Mouse (Mus musculus): ENCODE results near the gene Wnt5b. TPM values are rescaled to one million over a fixed set of nuclear protein-coding genes. Genes with fewer than 3 reads are reported as not detected.

Wnt5b gene
- polyA plus RNA-seq, 1 experiment from 2014 or later: 15.8 TPM

DNA sequence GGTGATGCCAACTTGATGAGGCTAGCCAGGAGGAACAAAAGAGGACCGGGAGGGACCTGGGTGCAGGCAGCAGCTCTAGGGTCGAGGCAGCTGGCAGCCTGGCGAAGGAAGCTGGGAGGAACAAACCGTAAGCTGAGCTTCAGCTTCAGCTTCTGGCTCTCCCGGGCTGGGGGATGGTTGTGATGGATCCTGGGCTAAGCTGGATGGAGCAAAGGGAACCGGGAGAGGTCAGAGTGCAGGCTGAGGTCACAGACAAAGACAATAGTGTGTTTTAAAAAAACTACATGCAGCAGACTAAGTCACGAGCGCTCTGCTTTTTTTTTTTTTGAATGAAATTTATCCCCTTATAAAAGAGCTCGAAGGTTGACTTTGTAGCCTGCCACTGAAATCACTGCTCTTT lies 23.4 kb downstream of the Wnt5b start:
- no peak overlapping the region for H3K4me2 ChIP-seq (replicated peaks)
- no peak overlapping the region for H3K9ac ChIP-seq
- ATAC-seq (ENCODE audit: low FRiP score, low read depth): no peak
- no peak overlapping the region for H3K27ac ChIP-seq
- WGBS: 63% methylated on average over 9 of the region's 9 CpGs
- no peak overlapping the region for H3K4me3 ChIP-seq
- H3K4me1 ChIP-seq: peaks cover 22% of the 10 kb centered on the region
- no peaks in the 10 kb centered on the region for H3K36me3 ChIP-seq
- no peaks in the 10 kb centered on the region for H3K27me3 ChIP-seq
- H3K9me3 ChIP-seq: no peaks in the 10 kb centered on the region

DNA sequence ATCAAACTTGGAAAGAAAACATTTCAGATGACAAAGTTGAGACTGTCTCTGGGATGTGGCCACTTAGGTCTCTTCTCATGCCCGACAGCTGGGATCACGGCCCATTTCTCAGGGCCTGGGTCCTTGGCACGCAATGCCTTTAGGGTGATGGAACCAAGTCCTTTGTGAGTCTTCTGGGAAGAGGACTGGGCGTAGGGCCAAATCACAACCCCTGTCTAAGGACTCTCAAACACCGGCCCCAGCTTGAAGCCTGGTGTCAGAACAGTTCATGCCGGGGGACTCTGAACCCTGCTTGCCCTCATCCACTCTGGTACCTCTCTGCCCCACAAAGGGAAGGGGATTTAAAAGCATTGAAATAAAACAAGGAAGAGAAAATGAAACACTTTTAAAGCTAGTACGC lies 30.1 kb downstream of the Wnt5b start:
- Histone ChIP-seq H3K27ac (no peak overlapping the region), H3K4me3 (no peak overlapping the region), H3K36me3 (no peaks in the 10 kb centered on the region), H3K9me3 (no peaks in the 10 kb centered on the region), H3K27me3 (no peaks in the 10 kb centered on the region), H3K4me1 (peaks cover 33% of the 10 kb centered on the region), H3K9ac (no peak overlapping the region; the same call in 1 of the 2 replicates), H3K4me2 (replicated peaks) (no peak overlapping the region)
- 72% methylated on average over 7 of the region's 7 CpGs for WGBS
- ATAC-seq (ENCODE audit: low FRiP score, low read depth): no peak

DNA sequence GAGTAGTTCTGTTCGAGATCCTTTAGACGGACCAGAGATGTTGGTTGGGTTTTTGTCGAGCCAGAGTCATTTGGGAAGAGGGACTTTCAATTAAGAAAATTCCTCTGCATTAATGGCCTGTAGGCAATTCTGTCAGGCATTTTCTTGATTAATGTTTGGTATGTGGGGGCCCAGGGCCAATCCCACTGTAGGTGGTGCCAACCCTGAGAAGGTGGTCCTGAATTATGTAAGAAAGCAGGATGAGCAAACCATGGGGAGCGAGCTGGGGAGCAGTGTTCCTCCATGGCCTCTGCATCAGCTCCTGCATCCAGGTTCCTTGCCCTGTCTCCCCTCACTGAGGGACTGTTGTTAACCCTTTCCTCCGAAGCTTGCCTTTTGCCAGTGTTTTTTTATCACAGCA lies 30.7 kb downstream of the Wnt5b start:
- no peaks in the 10 kb centered on the region for H3K27me3 ChIP-seq
- no peaks in the 10 kb centered on the region for H3K36me3 ChIP-seq
- no peak overlapping the region for H3K4me2 ChIP-seq (replicated peaks)
- no peaks in the 10 kb centered on the region for H3K9me3 ChIP-seq
- no peak overlapping the region for H3K9ac ChIP-seq
- 70% methylated on average over 5 of the region's 5 CpGs for WGBS
- peaks cover 33% of the 10 kb centered on the region for H3K4me1 ChIP-seq
- ATAC-seq (ENCODE audit: low FRiP score, low read depth): no peak
- H3K27ac ChIP-seq: no peak overlapping the region
- H3K4me3 ChIP-seq: no peak overlapping the region

DNA sequence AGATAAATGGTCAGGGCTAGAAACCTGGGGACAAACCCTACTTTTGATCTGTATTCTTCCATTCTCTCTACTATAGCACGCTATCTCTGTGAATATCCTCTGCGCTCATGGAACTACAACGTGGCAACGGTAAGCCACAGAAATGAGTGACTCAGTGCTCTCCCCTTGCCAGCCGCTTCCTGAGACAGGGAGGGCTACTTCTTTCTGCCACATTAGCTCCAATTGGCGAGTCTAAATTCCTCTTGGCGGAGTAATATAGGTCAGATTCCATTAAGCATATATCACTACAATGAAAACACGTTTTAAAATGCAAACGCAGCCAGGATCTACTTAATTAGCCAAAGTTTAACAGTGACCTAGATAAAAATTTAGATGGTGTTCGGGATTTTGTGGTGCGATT lies 31.4 kb downstream of the Wnt5b start:
- H3K9me3 ChIP-seq: no peaks in the 10 kb centered on the region
- ATAC-seq (ENCODE audit: low FRiP score, low read depth): no peak
- no peak overlapping the region for H3K4me2 ChIP-seq (replicated peaks)
- no peak overlapping the region for H3K27ac ChIP-seq
- no peaks in the 10 kb centered on the region for H3K36me3 ChIP-seq
- H3K4me1 ChIP-seq: peaks cover 33% of the 10 kb centered on the region
- no peak overlapping the region for H3K9ac ChIP-seq
- whole genome bisulfite sequencing: 93% methylated on average over 11 of the region's 11 CpGs
- no peak overlapping the region for H3K4me3 ChIP-seq
- no peaks in the 10 kb centered on the region for H3K27me3 ChIP-seq

DNA sequence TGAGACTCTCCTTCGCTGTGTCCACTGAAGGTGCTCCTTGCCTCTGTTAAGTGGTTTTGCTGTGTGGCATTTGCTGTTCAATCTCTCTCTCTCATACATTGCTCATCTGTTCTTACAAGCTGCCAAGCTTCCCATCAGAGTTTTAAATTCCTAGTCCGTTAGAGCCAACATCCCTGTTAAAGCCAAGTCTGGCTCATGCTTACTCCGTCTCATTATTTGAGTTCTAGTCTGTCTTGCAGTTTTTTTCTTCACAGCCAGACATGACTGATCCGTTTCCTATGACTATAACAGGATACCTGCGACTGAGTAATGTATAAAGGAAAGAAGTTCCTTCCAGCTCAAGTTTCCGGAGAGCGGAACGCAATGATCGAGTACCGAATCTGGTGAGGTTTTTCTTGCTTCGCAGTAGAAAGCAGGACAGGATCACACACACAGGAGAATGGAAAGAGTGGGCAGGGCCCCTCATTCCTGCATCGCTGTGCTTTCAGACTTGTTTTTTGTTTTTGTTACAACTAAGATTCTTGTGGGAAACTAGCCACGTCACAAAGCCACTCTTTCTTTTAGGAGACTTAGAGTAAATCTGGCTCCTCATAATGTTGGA lies 34.6 kb downstream of the Wnt5b start:
- Histone ChIP-seq H3K4me3 (no peak overlapping the region), H3K27ac (no peak overlapping the region), H3K27me3 (no peaks in the 10 kb centered on the region), H3K4me2 (replicated peaks) (no peak overlapping the region), H3K9me3 (no peaks in the 10 kb centered on the region), H3K4me1 (peaks cover 26% of the 10 kb centered on the region), H3K36me3 (no peaks in the 10 kb centered on the region), H3K9ac (no peak overlapping the region)
- no peak for ATAC-seq (ENCODE audit: low FRiP score, low read depth)
- 89% methylated on average over 13 of the region's 13 CpGs for WGBS

DNA sequence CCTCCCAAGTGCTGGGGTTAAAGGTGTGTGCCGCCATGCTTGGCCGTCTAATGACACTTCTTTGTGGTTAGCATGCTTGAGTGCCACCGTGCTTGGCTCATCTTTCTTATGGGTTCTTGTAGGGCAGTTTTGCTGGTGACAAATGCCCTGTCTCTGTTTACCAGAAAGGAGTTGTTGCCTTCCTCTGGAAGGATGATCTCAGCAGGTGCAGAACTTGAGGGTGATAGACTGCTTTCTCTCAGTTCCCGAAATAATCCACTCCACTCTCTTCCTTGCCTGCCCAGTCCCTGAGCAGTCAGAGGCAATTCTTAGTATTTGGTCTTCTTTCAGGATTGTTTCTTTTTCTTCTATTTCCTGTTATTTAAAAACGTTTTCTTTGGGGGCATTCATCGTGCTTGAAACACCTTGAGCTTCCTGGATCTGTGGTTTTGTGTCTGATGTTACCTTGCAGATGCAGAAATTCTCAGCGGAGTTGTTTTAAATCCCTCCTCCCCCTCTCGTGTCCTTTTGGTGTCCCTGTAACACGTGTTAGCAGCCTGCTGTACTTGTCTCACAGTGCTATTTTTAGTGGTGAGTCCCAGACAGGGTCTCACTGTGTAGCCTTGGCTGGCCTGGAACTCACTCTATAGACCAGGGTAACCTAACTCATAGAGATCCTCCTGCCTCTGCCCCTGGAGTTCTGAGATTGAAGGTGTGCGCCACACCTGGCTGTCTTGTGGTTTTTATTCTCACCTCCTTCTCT lies 35.3 kb downstream of the Wnt5b start:
- Histone ChIP-seq H3K9ac (no peak overlapping the region), H3K4me2 (replicated peaks) (no peak overlapping the region), H3K27ac (no peak overlapping the region), H3K4me3 (no peak overlapping the region), H3K4me1 (peaks cover 19% of the 10 kb centered on the region), H3K27me3 (no peaks in the 10 kb centered on the region), H3K9me3 (no peaks in the 10 kb centered on the region), H3K36me3 (no peaks in the 10 kb centered on the region)
- 80% methylated on average over 10 of the region's 10 CpGs for WGBS
- ATAC-seq (ENCODE audit: low FRiP score, low read depth): no peak

DNA sequence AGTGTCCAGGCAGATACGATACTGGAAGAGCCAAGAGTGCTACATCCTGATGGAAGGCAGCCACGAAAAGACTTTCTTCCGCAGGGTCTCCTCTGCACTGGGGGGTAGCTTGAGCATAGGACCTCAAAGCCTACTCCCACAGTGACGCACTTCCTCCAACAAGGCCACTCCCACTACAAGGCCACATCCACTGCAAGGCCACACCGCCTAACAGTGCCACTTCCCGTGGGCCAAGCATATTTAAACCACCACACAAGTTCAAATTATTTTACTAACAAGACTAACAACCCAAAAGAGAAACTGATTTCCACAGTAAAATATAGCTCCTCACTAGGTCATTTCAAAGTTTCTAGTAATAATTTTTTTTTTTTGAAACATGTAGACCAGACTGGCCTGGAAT lies 35.9 kb downstream of the Wnt5b start:
- Histone ChIP-seq H3K36me3 (no peaks in the 10 kb centered on the region), H3K4me2 (replicated peaks) (no peak overlapping the region)
- no peak for ATAC-seq (ENCODE audit: low FRiP score, low read depth)

DNA sequence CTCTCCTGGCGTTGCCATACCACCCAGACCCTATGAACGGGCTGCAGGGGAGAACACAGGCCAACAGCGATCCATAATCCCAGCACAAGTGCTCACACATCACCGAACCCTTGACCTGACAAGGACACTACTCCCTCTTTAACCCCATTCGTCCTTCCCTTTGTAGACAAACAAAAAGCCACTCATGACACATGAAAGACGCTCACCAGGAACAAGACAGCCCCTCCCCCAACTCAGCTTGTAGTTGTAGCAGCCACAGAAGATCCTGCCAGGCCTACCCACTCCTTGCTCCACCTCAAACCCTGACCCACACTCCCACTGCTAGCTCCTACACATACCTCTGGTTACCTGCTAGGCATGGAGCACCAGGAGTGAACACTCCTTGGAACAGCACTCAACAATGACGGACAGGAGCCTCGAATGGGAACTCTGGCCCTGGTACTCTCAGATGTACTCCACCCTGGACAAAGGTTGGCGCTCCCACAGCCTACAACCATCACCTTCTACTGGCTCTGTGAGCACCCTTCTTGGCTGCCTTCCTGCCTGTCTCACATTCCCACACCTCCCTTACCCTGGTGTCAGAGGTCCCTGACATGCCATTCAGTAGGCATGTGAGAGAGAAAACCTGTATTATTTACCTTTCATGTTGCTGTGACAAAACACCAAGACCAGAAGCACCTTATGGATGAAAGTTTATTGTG lies 38.5 kb downstream of the Wnt5b start:
- Histone ChIP-seq H3K27ac (no peak overlapping the region), H3K4me2 (replicated peaks) (no peak overlapping the region), H3K27me3 (no peaks in the 10 kb centered on the region), H3K4me3 (no peak overlapping the region), H3K9ac (no peak overlapping the region), H3K9me3 (no peaks in the 10 kb centered on the region), H3K36me3 (no peaks in the 10 kb centered on the region), H3K4me1 (peaks cover 19% of the 10 kb centered on the region)
- ATAC-seq (ENCODE audit: low FRiP score, low read depth): no peak
- 89% methylated on average over 9 of the region's 9 CpGs for WGBS

More for the DNA sequence above, 35.9 kb downstream of the Wnt5b start:
- Histone ChIP-seq H3K27ac (no peak overlapping the region), H3K9me3 (no peaks in the 10 kb centered on the region), H3K9ac (no peak overlapping the region), H3K27me3 (no peaks in the 10 kb centered on the region), H3K4me3 (no peak overlapping the region), H3K4me1 (peaks cover 13% of the 10 kb centered on the region)
- WGBS: 95% methylated on average over 6 of the region's 6 CpGs

DNA sequence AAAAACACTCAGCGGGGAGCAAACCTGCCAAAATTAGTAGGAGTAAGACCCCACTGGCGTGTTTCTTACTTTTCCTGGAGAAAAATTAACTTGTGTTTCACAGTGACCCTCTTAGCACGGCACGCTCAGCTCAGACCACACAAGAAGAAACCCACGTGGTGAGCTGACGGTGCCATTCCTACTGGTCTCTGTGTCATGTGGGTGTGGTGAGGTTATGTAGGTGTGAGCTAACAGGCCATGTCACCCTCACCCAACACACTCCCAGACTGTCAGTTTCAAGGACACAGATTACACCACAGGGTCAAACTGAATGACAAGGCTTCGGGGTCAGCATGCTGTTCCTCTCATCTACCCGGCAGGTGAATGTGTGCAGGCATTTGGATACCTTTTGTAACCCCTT lies 39.4 kb downstream of the Wnt5b start:
- 85% methylated on average over 8 of the region's 8 CpGs for WGBS
- Histone ChIP-seq H3K4me3 (no peak overlapping the region), H3K36me3 (no peaks in the 10 kb centered on the region), H3K4me1 (peaks cover 16% of the 10 kb centered on the region), H3K27ac (no peak overlapping the region), H3K4me2 (replicated peaks) (no peak overlapping the region), H3K9ac (no peak overlapping the region), H3K27me3 (no peaks in the 10 kb centered on the region), H3K9me3 (no peaks in the 10 kb centered on the region)
- ATAC-seq (ENCODE audit: low FRiP score, low read depth): no peak

DNA sequence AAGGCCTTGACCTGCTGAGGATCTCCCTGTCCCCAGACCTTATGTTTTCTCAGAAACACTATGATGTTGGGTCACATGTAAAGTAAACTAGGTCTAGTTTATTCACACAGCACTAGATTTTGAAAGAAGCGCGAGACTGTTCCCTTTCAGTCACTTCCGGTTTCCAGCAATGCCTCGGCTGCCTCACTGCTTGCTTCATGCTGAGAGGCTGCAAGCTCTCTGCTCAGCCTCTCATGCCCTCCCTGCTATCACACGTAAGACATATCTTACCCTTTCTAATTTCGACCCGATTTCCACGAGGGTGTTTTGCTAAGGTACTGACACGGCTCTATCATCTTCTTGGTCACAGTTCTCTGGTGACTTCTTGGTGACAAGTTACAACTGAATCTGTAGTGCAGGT lies 42.1 kb downstream of the Wnt5b start:
- H3K9ac ChIP-seq: no peak overlapping the region
- no peaks in the 10 kb centered on the region for H3K9me3 ChIP-seq
- WGBS: 61% methylated on average over 9 of the region's 9 CpGs

DNA sequence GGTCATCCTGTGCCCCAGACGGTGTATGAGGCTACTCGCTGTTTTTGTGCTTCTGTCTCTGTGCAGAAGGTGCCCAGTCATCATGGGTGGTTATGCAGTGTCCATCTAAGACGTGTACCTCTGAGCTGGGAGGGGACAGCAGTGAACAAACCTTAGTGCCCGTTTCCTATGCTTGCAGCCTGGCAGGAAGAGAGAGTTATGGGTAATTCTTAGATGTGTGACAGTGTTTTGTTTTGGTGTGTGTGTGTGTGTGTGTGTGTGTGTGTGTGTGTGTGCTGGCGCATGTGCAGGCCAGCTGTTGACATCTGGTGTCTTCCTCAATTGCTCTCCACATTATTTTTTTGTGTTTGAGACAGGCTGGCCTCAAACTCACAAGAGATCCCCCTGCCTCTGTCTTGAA lies 44.1 kb downstream of the Wnt5b start:
- no peak for ATAC-seq (ENCODE audit: low FRiP score, low read depth)

More for the DNA sequence above, 42.1 kb downstream of the Wnt5b start:
- Histone ChIP-seq H3K4me1 (peaks cover 28% of the 10 kb centered on the region), H3K27me3 (no peaks in the 10 kb centered on the region), H3K4me2 (replicated peaks) (no peak overlapping the region), H3K36me3 (no peaks in the 10 kb centered on the region), H3K27ac (no peak overlapping the region), H3K4me3 (no peak overlapping the region)
- ATAC-seq (ENCODE audit: low FRiP score, low read depth): no peak

DNA sequence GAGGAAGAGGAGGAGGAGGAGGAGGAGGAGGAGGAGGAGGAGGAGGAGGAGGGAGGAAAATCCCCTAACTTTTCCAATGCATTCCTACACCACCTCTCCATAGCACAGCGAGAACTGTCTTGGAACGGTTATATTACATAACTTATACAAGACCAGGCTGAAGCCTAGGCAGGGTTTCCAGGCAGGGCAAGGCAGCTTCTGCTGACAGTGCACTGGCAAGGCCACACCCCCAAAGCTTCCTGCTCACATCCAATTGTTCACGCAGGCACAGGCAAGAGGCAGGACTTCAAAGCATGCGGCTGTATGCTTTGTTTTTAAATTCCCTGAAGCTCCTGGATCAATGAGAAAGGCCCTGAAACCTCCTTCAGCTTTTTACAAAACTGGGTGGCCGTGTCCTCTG lies 44.9 kb downstream of the Wnt5b start:
- peak; percentile 59; the same call in 1 of the 2 replicates for ATAC-seq (ENCODE audit: low FRiP score, low read depth)
- Histone ChIP-seq H3K36me3 (no peaks in the 10 kb centered on the region), H3K27me3 (no peaks in the 10 kb centered on the region), H3K9me3 (no peaks in the 10 kb centered on the region), H3K4me1 (peaks cover 30% of the 10 kb centered on the region), H3K9ac (no peak overlapping the region), H3K27ac (no peak overlapping the region; the same call in 1 of the 2 replicates), H3K4me2 (replicated peaks) (no peak overlapping the region), H3K4me3 (no peak overlapping the region)
- WGBS: 24% methylated on average over 5 of the region's 5 CpGs

More for the DNA sequence above, 44.1 kb downstream of the Wnt5b start:
- H3K4me1 ChIP-seq: peaks cover 30% of the 10 kb centered on the region
- H3K27ac ChIP-seq: no peak overlapping the region; the same call in 1 of the 2 replicates
- 63% methylated on average over 5 of the region's 5 CpGs for WGBS
- no peaks in the 10 kb centered on the region for H3K27me3 ChIP-seq
- H3K4me3 ChIP-seq: no peak overlapping the region
- no peaks in the 10 kb centered on the region for H3K36me3 ChIP-seq
- no peak overlapping the region for H3K9ac ChIP-seq
- no peak overlapping the region for H3K4me2 ChIP-seq (replicated peaks)
- no peaks in the 10 kb centered on the region for H3K9me3 ChIP-seq
